Mouse (Mus musculus): ENCODE measurements around the gene Trrap. TPM values are rescaled to one million over a fixed set of nuclear protein-coding genes. Genes with fewer than 3 reads are reported as not detected.
A peak's percentile ranks its signal among the peaks of the same experiment; 100 is the strongest.

Trrap gene
- total and polyA plus RNA-seq, 3 experiments, result 44.1 to 91.6 (median 45.6) TPM

- H3K9ac ChIP-seq (ENCODE audit: control insufficient read depth, low read depth, low read length, poor library complexity, severe bottlenecking), result no peak overlapping the region
- no peaks in the 10 kb centered on the region for H3K36me3 ChIP-seq (ENCODE audit: control insufficient read depth in 1 of 2, insufficient read depth in 2 of 2, low read length in 2 of 2)
- TF ChIP-seq USF2 (IDR thresholded peaks at IDR 0.05; ENCODE audit: borderline replicate concordance in 1 of 2, insufficient read depth in 1 of 2, low read depth in 1 of 2, low read length in 2 of 2), result no peak
- no peak for TF ChIP-seq ELF1 (IDR thresholded peaks at IDR 0.05; ENCODE audit: low read depth, low read length)
- no peak for TF ChIP-seq POLR2A (IDR thresholded peaks at IDR 0.05; ENCODE audit: control insufficient read depth in 1 of 2, insufficient read depth in 1 of 2, low read depth in 1 of 2, low read length in 2 of 2, poor library complexity in 1 of 2)
- no peak for TF ChIP-seq UBTF (IDR thresholded peaks at IDR 0.05; ENCODE audit: borderline replicate concordance, insufficient read depth, low read depth, low read length)
- TF ChIP-seq GABPA (IDR thresholded peaks at IDR 0.05; ENCODE audit: low read depth, low read length), result no peak
- no peak for TF ChIP-seq POLR2AphosphoS5 (IDR thresholded peaks at IDR 0.05; ENCODE audit: borderline replicate concordance, low read depth, low read length)
- TF ChIP-seq NRF1 (IDR thresholded peaks at IDR 0.05; ENCODE audit: insufficient read depth, low read depth, low read length, poor library complexity, severe bottlenecking), result no peak
- TF ChIP-seq ZKSCAN1 (IDR thresholded peaks at IDR 0.05; ENCODE audit: low read depth, low read length), result no peak
- no peak for TF ChIP-seq RCOR1 (IDR thresholded peaks at IDR 0.05; ENCODE audit: low read depth, low read length)
- no peak for TF ChIP-seq SMC3 (IDR thresholded peaks at IDR 0.05; ENCODE audit: low read depth, low read length)
- no peak for TF ChIP-seq CHD1 (IDR thresholded peaks at IDR 0.05; ENCODE audit: low read depth, low read length)
- no peak for TF ChIP-seq MAZ (IDR thresholded peaks at IDR 0.05; ENCODE audit: low read depth, low read length)
- no peak overlapping the region for H3K27ac ChIP-seq (ENCODE audit: control insufficient read depth, low read depth, low read length)
- H3K9me3 ChIP-seq (replicated peaks; ENCODE audit: insufficient read depth, low read length), result no peaks in the 10 kb centered on the region
- no peaks in the 10 kb centered on the region; a peak in 1 of 4 replicates for H3K27me3 ChIP-seq (ENCODE audit: control insufficient read depth in 1 of 2, insufficient read depth in 2 of 2, low read length in 2 of 2)
- H3K4me1 ChIP-seq (ENCODE audit: control insufficient read depth in 1 of 2, insufficient read depth in 2 of 2, low read length in 2 of 2), result no peaks in the 10 kb centered on the region
- H3K4me3 ChIP-seq (ENCODE audit: control insufficient read depth in 1 of 2, insufficient read depth in 1 of 2, low read depth in 2 of 2, low read length in 2 of 2), result no peak overlapping the region
- no peak for DNase-seq (ENCODE audit: low read depth, low spot score)
- H3K79me2 ChIP-seq (ENCODE audit: control insufficient read depth, insufficient read depth, low read length, poor library complexity), result no peaks in the 10 kb centered on the region
Measured at GRCm38 (mm10) chr5:144724926-144725325, 42.6 kb upstream of the Trrap start.

GRCm38 (mm10) chr5:144725554-144725953 lies 42.0 kb upstream of the Trrap start:
- no peak overlapping the region for H3K4me3 ChIP-seq (ENCODE audit: control insufficient read depth in 1 of 2, insufficient read depth in 1 of 2, low read depth in 2 of 2, low read length in 2 of 2)
- no peak overlapping the region for H3K27ac ChIP-seq (ENCODE audit: control insufficient read depth, low read depth, low read length)
- TF ChIP-seq RCOR1 (IDR thresholded peaks at IDR 0.05; ENCODE audit: low read depth, low read length) (no peak), CTCF (IDR thresholded peaks at IDR 0.05 in 2 of 3, conservative IDR thresholded peaks at IDR 0.05 in 1 of 3; ENCODE audit: control insufficient read depth in 1 of 3, insufficient read depth in 1 of 3, low read depth in 2 of 3, low read length in 3 of 3, poor library complexity in 1 of 3, severe bottlenecking in 1 of 3) (peak in 1 of 3 experiments; percentile 35; a peak in 3 of 6 replicates)
- no peaks in the 10 kb centered on the region for H3K36me3 ChIP-seq (ENCODE audit: control insufficient read depth in 1 of 2, insufficient read depth in 2 of 2, low read length in 2 of 2)
- H3K79me2 ChIP-seq (ENCODE audit: control insufficient read depth, insufficient read depth, low read length, poor library complexity), result no peaks in the 10 kb centered on the region
- no peaks in the 10 kb centered on the region for H3K9me3 ChIP-seq (replicated peaks; ENCODE audit: insufficient read depth, low read length)
- H3K4me1 ChIP-seq (ENCODE audit: control insufficient read depth in 1 of 2, insufficient read depth in 2 of 2, low read length in 2 of 2), result no peaks in the 10 kb centered on the region
- H3K9ac ChIP-seq (ENCODE audit: control insufficient read depth, low read depth, low read length, poor library complexity, severe bottlenecking), result no peak overlapping the region
- H3K27me3 ChIP-seq (ENCODE audit: control insufficient read depth in 1 of 2, insufficient read depth in 2 of 2, low read length in 2 of 2), result no peaks in the 10 kb centered on the region; a peak in 1 of 4 replicates
- DNase-seq (ENCODE audit: low read depth, low spot score), result no peak

- H3K4me3 ChIP-seq (ENCODE audit: control insufficient read depth in 1 of 2, insufficient read depth in 1 of 2, low read depth in 2 of 2, low read length in 2 of 2), result no peak overlapping the region
- TF ChIP-seq SMC3 (IDR thresholded peaks at IDR 0.05; ENCODE audit: low read depth, low read length) (peak; percentile 67), NRF1 (IDR thresholded peaks at IDR 0.05; ENCODE audit: insufficient read depth, low read depth, low read length, poor library complexity, severe bottlenecking) (no peak), ZC3H11A (IDR thresholded peaks at IDR 0.05; ENCODE audit: low read depth, low read length) (peak; percentile 31; the same call in 1 of the 2 replicates), RAD21 (IDR thresholded peaks at IDR 0.05; ENCODE audit: low read depth, low read length) (peak; percentile 56), CTCF (IDR thresholded peaks at IDR 0.05 in 2 of 3, conservative IDR thresholded peaks at IDR 0.05 in 1 of 3; ENCODE audit: control insufficient read depth in 1 of 3, insufficient read depth in 1 of 3, low read depth in 2 of 3, low read length in 3 of 3, poor library complexity in 1 of 3, severe bottlenecking in 1 of 3) (peak; percentile 61 to 87 (median 71))
- peak; percentile 34 for DNase-seq (ENCODE audit: low read depth, low spot score)
Measured at GRCm38 (mm10) chr5:144727119-144727518, 40.4 kb upstream of the Trrap start.

More at GRCm38 (mm10) chr5:144727119-144727518, 40.4 kb upstream of the Trrap start:
- Histone ChIP-seq H3K27me3 (ENCODE audit: control insufficient read depth in 1 of 2, insufficient read depth in 2 of 2, low read length in 2 of 2) (no peaks in the 10 kb centered on the region; a peak in 1 of 4 replicates), H3K36me3 (ENCODE audit: control insufficient read depth in 1 of 2, insufficient read depth in 2 of 2, low read length in 2 of 2) (no peaks in the 10 kb centered on the region), H3K27ac (ENCODE audit: control insufficient read depth, low read depth, low read length) (no peak overlapping the region), H3K9me3 (replicated peaks; ENCODE audit: insufficient read depth, low read length) (no peaks in the 10 kb centered on the region), H3K9ac (ENCODE audit: control insufficient read depth, low read depth, low read length, poor library complexity, severe bottlenecking) (no peak overlapping the region), H3K4me1 (ENCODE audit: control insufficient read depth in 1 of 2, insufficient read depth in 2 of 2, low read length in 2 of 2) (no peaks in the 10 kb centered on the region), H3K79me2 (ENCODE audit: control insufficient read depth, insufficient read depth, low read length, poor library complexity) (no peaks in the 10 kb centered on the region)
